Mouse (Mus musculus) limb, embryonic 10.5 days (tissue): ENCODE measurements around the gene Iqschfp. TPM values are rescaled to one million over a fixed set of nuclear protein-coding genes. Genes with fewer than 3 reads are reported as not detected.
"Not testable (repeated sequence)": the region's sequence is repeated elsewhere in the genome, so short reads cannot be mapped to it uniquely, and the experiment has no call there.

ENCODE experiments used
- DNase-seq: peaks from one replicate; pipeline ENCODE4 v3.0.0-alpha.2; 2017; ENCODE audit warnings: low spot score
- H3K27ac ChIP-seq: fragments of 300-500 bp; sonication (generic); 2 replicates; pipeline ENCODE4 v1.5.1; 2016; ENCODE audit warnings: mild to moderate bottlenecking
- H3K27me3 ChIP-seq: fragments of 300-500 bp; sonication (generic); 2 replicates; pipeline ENCODE4 v1.6.1; 2016; ENCODE audit warnings: low read depth, mild to moderate bottlenecking; ENCODE audit not compliant: poor library complexity, severe bottlenecking
- H3K36me3 ChIP-seq: fragments of 300-500 bp; sonication (generic); 2 replicates; pipeline ENCODE4 v1.6.1; 2016; ENCODE audit warnings: mild to moderate bottlenecking, moderate library complexity
- H3K4me1 ChIP-seq: fragments of 300-500 bp; sonication (generic); 2 replicates; pipeline ENCODE4 v1.6.1; 2016
- H3K4me3 ChIP-seq: fragments of 300-500 bp; sonication (generic); 2 replicates; pipeline ENCODE4 v1.5.1; 2016; ENCODE audit warnings: mild to moderate bottlenecking, moderate library complexity
- H3K9me3 ChIP-seq: fragments of 300-500 bp; sonication (generic); replicated peaks from 2 replicates; pipeline ENCODE4 v1.6.1; 2016; ENCODE audit warnings: mild to moderate bottlenecking
- WGBS: fragments of 180-500 bp; shearing (Covaris S2); methylation state at CpG from one replicate; pipeline ENCODE4 v1.1.7; 2016; 5-methylcytosine and 5-hydroxymethylcytosine counted together
- polyA plus RNA-seq: library from polyadenylated mRNA; unstranded; fragments of >200 nt; fragmentation: Nextera tagmentation; extraction: Ambion mirVana; gene quantifications from 2 replicates; pipeline ENCODE4 v1.2.1, GENCODE M21; 2016

Gene Iqschfp
- polyA plus RNA-seq, 1 experiment from 2014 or later = not detected

DNA sequence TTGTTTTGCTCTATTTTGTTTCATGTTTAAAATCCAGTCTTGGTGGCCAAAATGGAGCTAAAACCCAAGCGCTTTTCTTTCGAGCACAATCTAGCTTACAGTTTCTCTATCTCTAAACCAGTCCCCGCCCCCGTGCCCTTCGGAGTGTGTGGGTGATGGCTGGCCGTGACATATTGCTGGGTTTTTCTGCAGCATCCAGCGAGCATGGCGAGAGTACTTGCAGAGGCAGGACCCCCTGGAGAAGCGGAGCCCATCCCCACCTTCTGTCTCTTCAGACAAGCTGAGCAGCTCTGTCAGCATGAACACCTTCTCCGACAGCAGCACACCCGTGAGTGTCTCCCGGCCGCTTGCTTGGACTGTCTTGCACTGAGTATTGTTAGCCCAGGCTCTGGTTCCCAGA lies 163.0 kb downstream of the Iqschfp start:
- Histone ChIP-seq H3K27ac (no peak overlapping the region), H3K36me3 (no peaks in the 10 kb centered on the region), H3K9me3 (no peaks in the 10 kb centered on the region), H3K4me3 (no peak overlapping the region), H3K4me1 (no peaks in the 10 kb centered on the region), H3K27me3 (peaks cover 15% of the 10 kb centered on the region; the same call in 1 of the 2 replicates)
- no peak for DNase-seq
- WGBS = 59% methylated on average over 13 of the region's 13 CpGs

DNA sequence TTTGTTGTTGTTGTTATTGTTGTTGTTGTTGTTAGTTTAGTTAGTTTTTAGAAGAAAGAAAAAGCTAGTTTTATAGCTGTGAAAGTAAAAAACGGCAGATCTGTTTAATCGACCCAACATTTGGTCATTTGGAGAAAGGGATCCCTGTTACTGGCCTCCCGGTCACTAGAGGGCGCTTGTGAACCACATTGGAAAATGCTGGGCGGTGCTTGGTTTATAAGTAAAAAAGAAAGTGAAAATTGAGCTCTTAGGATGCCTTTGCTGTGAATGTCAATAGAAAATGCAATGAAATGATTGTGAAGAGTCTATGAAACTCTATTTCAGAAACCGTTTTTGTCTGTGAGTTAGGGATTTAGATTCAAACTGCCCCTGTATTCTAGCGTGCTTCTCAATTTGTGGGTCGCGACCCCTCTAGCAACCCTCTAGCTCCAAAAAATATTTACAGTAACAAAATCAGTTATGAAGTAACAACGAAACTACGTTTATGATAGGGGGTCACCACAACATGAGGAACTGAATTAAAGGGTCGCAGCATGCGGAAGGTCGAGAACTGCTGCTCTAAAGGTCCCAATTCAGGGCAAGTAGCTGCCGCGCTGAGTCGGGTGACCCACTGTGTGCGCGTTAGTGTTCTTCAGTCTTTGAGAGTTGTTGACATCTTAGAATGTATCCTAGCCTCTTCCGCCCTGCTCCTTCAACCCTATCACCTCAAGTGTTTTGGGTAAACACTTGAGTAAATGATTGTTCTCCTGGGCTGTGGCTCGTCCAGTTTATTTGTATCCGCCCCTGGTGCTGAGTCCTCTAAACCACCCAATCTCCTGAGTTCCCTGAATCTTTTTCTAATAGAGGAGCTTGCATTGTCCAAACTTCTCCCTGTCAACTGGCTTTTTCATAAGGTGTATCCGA lies 164.6 kb downstream of the Iqschfp start:
- peak; percentile 79 for DNase-seq
- peak overlapping the region; percentile 25 for H3K4me3 ChIP-seq
- 57% methylated on average over 23 of the region's 23 CpGs for WGBS

DNA sequence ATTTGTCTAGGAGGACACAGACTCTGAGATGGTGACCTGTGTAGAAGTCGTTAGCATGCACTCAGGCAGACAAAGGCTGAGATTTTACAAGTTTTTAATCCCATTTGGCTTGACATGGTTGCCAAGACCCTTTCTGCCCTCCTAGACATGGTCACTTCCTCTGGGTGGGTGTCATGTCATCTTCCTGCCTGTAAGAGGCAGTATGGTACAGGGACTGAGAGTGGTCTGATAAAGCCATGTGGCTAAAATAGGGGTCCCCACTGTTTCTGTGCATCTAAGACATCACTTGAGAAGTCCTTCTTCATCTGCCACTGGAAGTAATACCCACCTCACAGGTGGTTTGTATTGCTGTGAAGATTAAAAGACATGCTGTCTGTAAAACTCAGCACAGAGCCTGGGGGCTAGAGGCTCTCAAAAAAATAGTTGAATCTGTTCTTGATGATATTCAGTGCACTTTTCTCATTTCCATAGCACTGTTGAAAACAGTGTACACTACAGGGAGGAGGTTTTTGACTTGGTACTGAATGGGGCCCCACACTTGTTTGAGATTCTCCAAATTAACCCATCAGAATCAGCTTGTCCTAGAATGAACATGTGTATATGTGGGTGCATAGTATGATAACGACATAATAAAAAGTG lies 167.2 kb downstream of the Iqschfp start:
- no peaks in the 10 kb centered on the region for H3K9me3 ChIP-seq
- no peak for DNase-seq
- no peak overlapping the region for H3K27ac ChIP-seq
- H3K36me3 ChIP-seq = no peaks in the 10 kb centered on the region
- no peaks in the 10 kb centered on the region for H3K4me1 ChIP-seq
- 51% methylated on average over 2 of the region's 2 CpGs for WGBS
- H3K4me3 ChIP-seq = no peak overlapping the region
- peaks cover 15% of the 10 kb centered on the region; the same call in 1 of the 2 replicates for H3K27me3 ChIP-seq

More for the DNA sequence above, 164.6 kb downstream of the Iqschfp start:
- no peaks in the 10 kb centered on the region for H3K36me3 ChIP-seq
- no peaks in the 10 kb centered on the region for H3K4me1 ChIP-seq
- no peaks in the 10 kb centered on the region for H3K9me3 ChIP-seq
- H3K27me3 ChIP-seq = peaks cover 15% of the 10 kb centered on the region; the same call in 1 of the 2 replicates
- H3K27ac ChIP-seq = no peak overlapping the region

DNA sequence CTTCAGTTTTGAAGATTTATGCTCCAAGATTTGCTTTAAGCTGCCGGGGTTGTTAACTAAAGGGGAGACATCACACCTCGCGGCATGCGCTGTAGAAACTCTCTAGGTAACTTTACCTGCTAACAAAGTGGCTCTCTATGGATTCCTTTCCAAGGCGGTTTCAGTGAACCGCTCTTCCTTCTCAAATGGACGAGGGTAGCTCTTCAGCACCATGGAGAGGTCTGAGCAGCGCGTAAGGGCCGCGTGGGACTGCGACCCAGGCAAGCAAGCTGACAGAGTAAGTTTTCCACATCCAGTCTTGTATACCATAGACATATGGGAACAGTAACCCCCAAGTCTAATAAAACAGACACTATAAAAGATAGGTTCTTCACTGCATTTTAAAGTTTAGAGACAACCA lies 172.7 kb downstream of the Iqschfp start, which contains the start of gene Schip1:
Gene Schip1, plus strand, starts transcription at position 72 of the 400 bp plus-strand sequence.
- no peak within 1 kb of the TSS for H3K27ac ChIP-seq
- H3K9me3 ChIP-seq = no peaks in the 10 kb centered on the region
- no peaks in the 10 kb centered on the region for H3K36me3 ChIP-seq
- 39% methylated on average over 12 of the region's 12 CpGs for WGBS
- peak; percentile 70 for DNase-seq
- no peak within 1 kb of the TSS for H3K4me3 ChIP-seq
- no peaks in the 10 kb centered on the region for H3K4me1 ChIP-seq
- no peaks in the 10 kb centered on the region for H3K27me3 ChIP-seq

DNA sequence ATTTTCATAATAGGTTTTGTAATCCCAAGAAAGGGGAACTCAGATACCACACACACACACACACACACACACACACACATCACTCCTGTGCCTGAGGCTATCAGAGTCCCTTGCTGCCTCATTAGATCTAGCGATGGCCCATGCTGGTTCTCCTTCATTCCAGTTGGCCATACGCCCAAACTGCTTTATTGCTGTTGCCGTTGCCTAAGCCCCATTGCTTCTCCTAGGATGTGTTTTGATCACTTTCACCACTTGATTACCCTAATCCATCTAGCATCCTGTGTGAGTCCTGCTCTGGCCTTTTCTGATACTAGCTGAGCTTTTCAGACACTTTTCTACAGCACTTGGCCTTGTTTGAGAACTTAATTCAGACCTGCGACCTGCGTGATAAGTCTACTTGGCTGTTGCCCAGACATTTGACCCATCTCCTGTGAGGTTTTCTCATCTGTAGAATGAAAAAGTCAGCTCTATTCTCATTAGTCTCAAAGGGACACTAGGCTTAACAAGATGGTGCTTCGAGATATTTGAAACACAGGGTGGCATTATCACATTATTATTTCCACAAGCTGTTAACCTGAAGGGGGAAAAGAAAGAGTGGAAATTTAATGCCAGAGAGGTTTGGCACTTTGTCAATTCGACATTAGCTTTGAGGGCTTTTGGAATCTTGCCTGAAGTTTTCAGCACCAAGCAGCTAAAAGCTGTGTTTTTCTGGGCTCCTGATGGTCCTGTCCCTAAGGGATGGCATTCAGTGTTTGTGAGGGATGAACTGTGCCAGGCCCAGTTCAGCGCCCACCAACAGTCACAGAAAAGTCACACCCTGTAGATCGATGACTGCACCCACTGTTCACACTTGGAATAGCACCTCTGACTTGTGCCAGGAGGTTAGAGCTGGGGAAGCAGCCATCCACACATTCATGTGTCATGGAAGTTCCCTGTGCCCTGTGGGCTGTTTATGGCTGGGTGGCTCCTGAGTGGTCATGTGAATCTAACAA lies 179.7 kb downstream of the Iqschfp start:
- Histone ChIP-seq H3K9me3 (no peaks in the 10 kb centered on the region), H3K27ac (no peak overlapping the region), H3K4me3 (no peak overlapping the region), H3K27me3 (no peaks in the 10 kb centered on the region), H3K36me3 (no peaks in the 10 kb centered on the region), H3K4me1 (no peaks in the 10 kb centered on the region)
- DNase-seq = no peak
- 88% methylated on average over 9 of the region's 9 CpGs for WGBS

DNA sequence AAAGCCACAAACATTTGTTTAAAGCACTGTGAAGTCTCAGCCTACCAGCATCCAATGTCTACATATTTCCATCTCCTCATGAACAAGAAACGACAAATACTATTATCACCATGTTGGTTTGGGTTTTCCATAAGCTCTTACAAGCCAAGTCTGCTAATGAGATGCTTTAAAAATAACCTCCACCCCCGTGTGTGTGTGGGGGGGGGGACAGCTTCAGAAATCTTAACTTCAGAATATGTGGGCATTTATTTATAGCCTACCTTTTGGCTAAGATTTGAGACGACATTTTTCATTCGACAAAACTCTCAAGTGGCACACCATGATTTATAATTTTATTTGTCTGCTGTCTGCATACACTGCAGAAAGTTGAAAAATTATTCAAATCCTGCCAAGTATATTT lies 185.4 kb downstream of the Iqschfp start:
- Histone ChIP-seq H3K9me3 (no peaks in the 10 kb centered on the region), H3K36me3 (no peaks in the 10 kb centered on the region), H3K27ac (no peak overlapping the region), H3K27me3 (no peaks in the 10 kb centered on the region), H3K4me3 (no peak overlapping the region), H3K4me1 (no peaks in the 10 kb centered on the region)
- DNase-seq = no peak
- WGBS = 79% methylated on average over 4 of the region's 4 CpGs

DNA sequence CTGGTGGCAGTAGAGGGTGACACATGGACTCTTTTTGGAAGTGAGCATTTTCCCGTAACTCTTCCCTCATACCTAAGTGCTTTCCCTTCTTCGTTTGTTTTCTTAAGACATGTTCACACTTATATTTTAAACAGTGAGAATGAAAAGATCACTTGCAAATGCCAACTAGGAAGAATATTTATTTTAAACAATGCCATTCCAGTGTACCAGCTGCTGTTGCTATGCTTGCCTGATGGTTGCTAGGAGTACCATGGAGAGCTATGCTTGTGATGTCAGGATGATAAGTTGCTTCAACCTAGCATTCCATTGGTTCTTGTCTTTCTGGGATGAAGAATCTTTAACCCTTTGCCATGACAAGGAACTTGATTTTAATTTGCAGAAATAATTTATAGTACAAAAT lies 193.0 kb downstream of the Iqschfp start:
- Histone ChIP-seq H3K27ac (no peak overlapping the region), H3K36me3 (no peaks in the 10 kb centered on the region), H3K9me3 (no peaks in the 10 kb centered on the region), H3K27me3 (peaks cover 18% of the 10 kb centered on the region; the same call in 1 of the 2 replicates), H3K4me1 (no peaks in the 10 kb centered on the region), H3K4me3 (no peak overlapping the region)
- whole genome bisulfite sequencing = 95% methylated on average over 2 of the region's 2 CpGs
- DNase-seq = no peak

DNA sequence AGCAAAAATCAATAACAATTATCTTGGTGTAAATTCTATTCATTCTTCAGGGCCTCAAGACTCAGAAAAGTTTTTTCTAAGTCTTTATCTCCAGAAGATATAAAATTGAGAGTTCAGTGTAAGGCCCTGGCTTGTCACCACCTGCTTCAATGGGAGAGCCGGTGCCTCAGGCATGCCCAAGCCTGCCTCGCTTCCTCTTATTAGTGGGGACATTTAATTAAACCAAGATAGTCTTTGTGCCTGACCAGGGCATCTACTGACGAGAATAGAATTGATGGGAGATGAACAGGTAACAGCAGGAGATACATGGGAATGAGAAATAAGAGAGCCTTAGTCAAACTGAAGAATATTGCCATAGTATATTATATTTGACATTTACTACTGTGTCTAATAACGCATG lies 200.1 kb downstream of the Iqschfp start:
- no peak overlapping the region for H3K27ac ChIP-seq
- no peaks in the 10 kb centered on the region for H3K36me3 ChIP-seq
- DNase-seq = no peak
- H3K4me1 ChIP-seq = peaks cover under 1% of the 10 kb centered on the region; the same call in 1 of the 2 replicates
- no peaks in the 10 kb centered on the region for H3K9me3 ChIP-seq
- H3K27me3 ChIP-seq = peaks cover 69% of the 10 kb centered on the region
- H3K4me3 ChIP-seq = no peak overlapping the region
- WGBS = 61% methylated on average over 4 of the region's 4 CpGs

DNA sequence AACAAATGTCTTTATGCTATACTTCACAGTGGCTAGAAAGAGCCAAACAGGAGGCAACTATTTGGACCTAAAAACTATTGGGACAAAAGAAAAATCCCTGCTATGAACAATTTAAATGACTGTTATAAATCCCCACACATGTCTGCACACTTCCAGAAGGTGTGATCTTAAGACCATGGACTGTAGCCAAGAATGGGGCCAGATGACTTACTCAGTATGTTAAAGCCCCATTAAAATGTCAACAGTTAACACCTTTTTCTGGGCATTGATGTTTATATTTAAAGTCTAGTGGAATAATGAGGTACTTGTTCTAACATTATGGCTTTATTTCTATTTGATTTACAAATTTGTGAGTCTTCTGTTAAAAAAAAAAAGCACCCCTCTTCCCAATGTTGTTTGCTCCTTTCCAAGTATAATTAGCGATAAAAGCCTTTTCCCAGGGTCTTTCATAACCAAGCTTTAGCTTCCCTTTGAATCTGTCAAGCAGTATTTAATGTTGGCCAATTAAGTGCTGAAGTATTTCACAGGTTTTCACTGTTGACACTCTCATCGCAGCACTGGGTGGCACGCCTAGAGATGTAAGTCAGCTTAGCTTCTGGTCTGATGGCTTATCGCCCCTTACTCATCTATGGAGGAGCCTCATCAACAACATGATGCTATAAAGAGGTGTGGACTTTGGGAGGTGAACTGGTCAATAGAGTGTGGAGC lies 204.8 kb downstream of the Iqschfp start:
- peaks cover 4% of the 10 kb centered on the region; the same call in 1 of the 2 replicates for H3K4me1 ChIP-seq
- H3K36me3 ChIP-seq = no peaks in the 10 kb centered on the region
- no peak overlapping the region for H3K4me3 ChIP-seq
- H3K27me3 ChIP-seq = peaks cover 73% of the 10 kb centered on the region
- no peak for DNase-seq
- H3K9me3 ChIP-seq = no peaks in the 10 kb centered on the region
- H3K27ac ChIP-seq = no peak overlapping the region
- 57% methylated on average over 4 of the region's 4 CpGs for WGBS

DNA sequence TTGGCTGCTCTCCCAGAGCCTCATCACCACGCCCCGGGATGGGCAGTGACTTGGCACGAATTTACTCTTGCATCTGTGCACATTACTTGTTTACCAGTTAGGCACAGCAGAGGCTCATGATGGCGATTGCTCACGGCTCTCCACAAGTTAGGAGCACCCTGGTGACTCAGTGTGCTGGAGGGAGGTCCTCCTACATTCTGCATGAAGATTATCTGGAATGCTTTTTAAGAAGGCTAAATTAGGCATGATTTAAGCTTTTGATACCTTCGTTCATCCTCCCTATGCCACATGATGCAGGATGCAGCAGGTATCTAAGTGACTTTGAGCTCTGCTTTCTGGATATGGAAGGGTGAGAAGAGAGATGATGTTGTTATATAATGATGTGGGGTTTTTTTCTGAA lies 207.5 kb downstream of the Iqschfp start:
- not testable (repeated sequence) for DNase-seq, H3K4me1 ChIP-seq, H3K9me3 ChIP-seq, H3K27ac ChIP-seq, H3K4me3 ChIP-seq, H3K36me3 ChIP-seq
- peaks cover 54% of the 10 kb centered on the region for H3K27me3 ChIP-seq
- WGBS = 90% methylated on average over 6 of the region's 6 CpGs

DNA sequence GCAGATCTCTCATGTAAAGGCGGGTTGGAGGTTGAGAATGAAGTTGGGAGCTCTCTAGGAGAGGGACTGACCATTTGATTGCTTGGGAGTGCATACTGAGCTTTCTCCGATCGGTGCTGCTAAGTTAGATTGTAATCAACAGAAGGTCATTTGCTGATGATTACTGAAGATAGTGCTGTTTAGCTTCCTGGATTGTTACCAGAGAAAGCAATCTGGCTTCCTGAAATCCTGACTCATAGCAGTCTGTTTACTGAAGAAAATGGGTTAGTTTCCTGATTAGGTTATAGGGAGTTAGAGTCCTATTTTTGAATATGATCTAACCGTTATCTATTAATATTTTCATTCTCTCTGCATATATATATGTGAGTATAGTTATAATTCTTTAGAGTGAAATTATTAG lies 209.3 kb downstream of the Iqschfp start:
- Histone ChIP-seq H3K4me3 (no peak overlapping the region), H3K27ac (no peak overlapping the region), H3K36me3 (no peaks in the 10 kb centered on the region), H3K4me1 (peaks cover 4% of the 10 kb centered on the region; the same call in 1 of the 2 replicates), H3K27me3 (peaks cover 47% of the 10 kb centered on the region), H3K9me3 (no peaks in the 10 kb centered on the region)
- 77% methylated on average over 4 of the region's 4 CpGs for WGBS
- DNase-seq = no peak
